Mouse (Mus musculus) lung, adult 2 months (tissue): ENCODE results near the gene Meox1. TPM values are rescaled to one million over a fixed set of nuclear protein-coding genes. Genes with fewer than 3 reads are reported as not detected.

Source experiments
- DNase-seq: peaks from one replicate; pipeline ENCODE4 v3.0.0; 2022
- H3K4me1 ChIP-seq: fragments of 200-500 bp; 2 replicates; pipeline ENCODE4 v1.6.1; 2011; ENCODE audit warnings: low read length; ENCODE audit not compliant: control insufficient read depth, insufficient read depth
- H3K4me3 ChIP-seq: fragments of 200-500 bp; replicated peaks from 2 replicates; pipeline ENCODE3; 2011; ENCODE audit warnings: low read depth, mild to moderate bottlenecking, control low read depth, low read length; ENCODE audit errors: extremely low read depth
- CTCF ChIP-seq: fragments of 200-500 bp; IDR thresholded peaks from 2 replicates; pipeline ENCODE4 v1.5.1; 2011; ENCODE audit warnings: mild to moderate bottlenecking, low read length, control low read depth; ENCODE audit not compliant: insufficient read depth
- POLR2A ChIP-seq: fragments of 200-500 bp; IDR thresholded peaks from 2 replicates; pipeline ENCODE4 v1.6.1; 2011; ENCODE audit warnings: low read depth, mild to moderate bottlenecking, control low read depth, low read length, borderline replicate concordance; ENCODE audit errors: extremely low read depth
- WGBS: fragments of 180-500 bp; shearing (Covaris S2); methylation state at CpG from one replicate; pipeline ENCODE4 v1.1.7; 2018; 5-methylcytosine and 5-hydroxymethylcytosine counted together
- polyA plus RNA-seq: library from polyadenylated mRNA; depleted of rRNA; stranded (reverse); fragments of >200 nt; gene quantifications from 2 replicates; pipeline ENCODE4 v1.2.3, GENCODE M21; 2012; rRNA removed

Meox1 gene
- polyA plus RNA-seq, 1 experiment = 4.3 TPM

- WGBS = 99% methylated on average over 3 of the region's 3 CpGs
- TF ChIP-seq CTCF (no peak), POLR2A (no peak)
- no peaks in the 10 kb centered on the region for H3K4me1 ChIP-seq
- H3K4me3 ChIP-seq = no peak overlapping the region
- no peak for DNase-seq
Observed at GRCm38 (mm10) chr11:101840405-101840804, 53.8 kb downstream of the Meox1 start.

- no peak for DNase-seq
- TF ChIP-seq CTCF (no peak), POLR2A (no peak)
- H3K4me3 ChIP-seq = no peak overlapping the region
- WGBS = 43% methylated on average over 5 of the region's 8 CpGs
- H3K4me1 ChIP-seq = no peaks in the 10 kb centered on the region
Observed at GRCm38 (mm10) chr11:101839426-101839825, 54.7 kb downstream of the Meox1 start.

- TF ChIP-seq CTCF (no peak), POLR2A (no peak)
- WGBS = 67% methylated on average over 7 of the region's 7 CpGs
- DNase-seq = no peak
- Histone ChIP-seq H3K4me1 (no peaks in the 10 kb centered on the region), H3K4me3 (no peak overlapping the region)
Observed at GRCm38 (mm10) chr11:101832001-101832400, 62.2 kb downstream of the Meox1 start.

GRCm38 (mm10) chr11:101830616-101831015 is 63.6 kb downstream of the Meox1 start:
- H3K4me1 ChIP-seq = no peaks in the 10 kb centered on the region
- 47% methylated on average over 8 of the region's 8 CpGs for WGBS
- H3K4me3 ChIP-seq = no peak overlapping the region
- no peak for TF ChIP-seq POLR2A
- no peak for TF ChIP-seq CTCF
- DNase-seq = no peak

- no peak overlapping the region for H3K4me3 ChIP-seq
- WGBS = 17% methylated on average over 10 of the region's 10 CpGs
- TF ChIP-seq CTCF (no peak), POLR2A (no peak)
- DNase-seq = peak; percentile 9
- no peaks in the 10 kb centered on the region for H3K4me1 ChIP-seq
Observed at GRCm38 (mm10) chr11:101830112-101830511, 64.1 kb downstream of the Meox1 start.

- Histone ChIP-seq H3K4me1 (no peaks in the 10 kb centered on the region), H3K4me3 (no peak overlapping the region)
- no peak for TF ChIP-seq POLR2A
- no peak for TF ChIP-seq CTCF
- no peak for DNase-seq
- WGBS = 89% methylated on average over 4 of the region's 4 CpGs
Observed at GRCm38 (mm10) chr11:101828718-101829117, 65.5 kb downstream of the Meox1 start.

Other genes with a start within 250 kb of the Meox1 start
- 40.1 and 67.8 TPM in 2 replicates for gene Arl4d, start 228.8 kb downstream of the Meox1 start, polyA plus RNA-seq
- gene Dhx8, start 161.5 kb downstream of the Meox1 start, polyA plus RNA-seq = 9.8 and 13.1 TPM in 2 replicates
- gene Etv4, start 109.0 kb downstream of the Meox1 start, polyA plus RNA-seq = 0.60 and 0.95 TPM in 2 replicates
- gene Sost, start 72.6 kb upstream of the Meox1 start, polyA plus RNA-seq = 2.0 and 2.2 TPM in 2 replicates
- not detected in 2 replicates for gene Cfap97d1, start 89.9 kb upstream of the Meox1 start, polyA plus RNA-seq
- gene Dusp3, start 92.6 kb upstream of the Meox1 start, polyA plus RNA-seq = 176 and 296 TPM in 2 replicates
- 2.4 and 4.0 TPM in 2 replicates for gene Mpp3, start 134.1 kb upstream of the Meox1 start, polyA plus RNA-seq
- 7.8 and 12.0 TPM in 2 replicates for gene Cd300lg, start 147.1 kb upstream of the Meox1 start, polyA plus RNA-seq
- 12.8 and 14.4 TPM in 2 replicates for gene Mpp2, start 194.1 kb upstream of the Meox1 start, polyA plus RNA-seq
- gene Ppy, start 206.9 kb upstream of the Meox1 start, polyA plus RNA-seq = 6.3 and 9.8 TPM in 2 replicates
- gene Pyy, start 213.5 kb upstream of the Meox1 start, polyA plus RNA-seq = 9.6 TPM in 1 of 2 replicates, not detected in the other